Mouse (Mus musculus) cerebellum, adult 2 months (tissue): Measurements from ENCODE around the gene C9.

ENCODE experiments used
- CTCF ChIP-seq: fragments of 200-500 bp; IDR thresholded peaks from 2 replicates; pipeline ENCODE4 v1.5.1; 2011; ENCODE audit warnings: low read depth, mild to moderate bottlenecking, control low read depth, low read length, moderate library complexity, borderline replicate concordance; ENCODE audit not compliant: insufficient read depth
- POLR2A ChIP-seq: fragments of 200-500 bp; IDR thresholded peaks from 2 replicates; pipeline ENCODE4 v1.6.1; 2011; ENCODE audit warnings: low read length, control low read depth, borderline replicate concordance; ENCODE audit not compliant: insufficient read depth

- TF ChIP-seq CTCF (no peak), POLR2A (no peak)
These were observed 88.8 kb downstream of the C9 start for GRCm38 (mm10) chr15:6533858-6534343.
